Mouse (Mus musculus) 3134 (cell line): ENCODE results near the gene Vmn1r160.
"Not testable (repeated sequence)": the region's sequence is repeated elsewhere in the genome, so short reads cannot be mapped to it uniquely, and the experiment has no call there.

Experiments
- DNase-seq: peaks from one replicate; pipeline ENCODE4 v3.0.0-alpha.2; 2011; ENCODE audit warnings: low spot score; ENCODE audit not compliant: insufficient read length; ENCODE audit errors: extremely low read depth

Vmn1r160 gene

GRCm38 (mm10) chr7:22870924-22871323 is at the start of gene Vmn1r160:
Vmn1r160 (plus strand) TSS chr7:22871224.
- DNase-seq: not testable (repeated sequence)

DNA sequence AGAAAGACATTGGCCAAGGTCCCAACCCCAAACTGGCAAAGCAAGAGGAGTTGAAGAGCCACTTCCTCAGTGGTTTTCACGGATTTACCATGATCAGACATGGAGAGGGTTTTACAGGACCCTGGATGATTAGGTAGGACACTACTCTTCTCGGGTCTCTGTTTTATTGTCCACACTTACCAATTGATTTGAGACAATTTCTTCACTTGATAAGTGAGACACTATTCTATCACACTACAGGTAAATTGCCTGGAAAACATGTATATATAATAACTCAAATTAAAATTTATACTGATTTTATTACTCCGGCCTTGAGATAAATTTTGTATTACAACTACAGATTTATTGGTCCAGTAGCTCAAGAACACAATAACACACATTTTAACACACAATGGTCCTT is 27.5 kb upstream of the Vmn1r160 start, which contains the start of gene Vmn1r159:
TSS of gene Vmn1r159 (minus strand) at position 101 of the 400 bp plus-strand sequence.
- not testable (repeated sequence) for DNase-seq
